8 mouse cellular contexts compared by ENCODE assay signal in the genomic region with DNA sequence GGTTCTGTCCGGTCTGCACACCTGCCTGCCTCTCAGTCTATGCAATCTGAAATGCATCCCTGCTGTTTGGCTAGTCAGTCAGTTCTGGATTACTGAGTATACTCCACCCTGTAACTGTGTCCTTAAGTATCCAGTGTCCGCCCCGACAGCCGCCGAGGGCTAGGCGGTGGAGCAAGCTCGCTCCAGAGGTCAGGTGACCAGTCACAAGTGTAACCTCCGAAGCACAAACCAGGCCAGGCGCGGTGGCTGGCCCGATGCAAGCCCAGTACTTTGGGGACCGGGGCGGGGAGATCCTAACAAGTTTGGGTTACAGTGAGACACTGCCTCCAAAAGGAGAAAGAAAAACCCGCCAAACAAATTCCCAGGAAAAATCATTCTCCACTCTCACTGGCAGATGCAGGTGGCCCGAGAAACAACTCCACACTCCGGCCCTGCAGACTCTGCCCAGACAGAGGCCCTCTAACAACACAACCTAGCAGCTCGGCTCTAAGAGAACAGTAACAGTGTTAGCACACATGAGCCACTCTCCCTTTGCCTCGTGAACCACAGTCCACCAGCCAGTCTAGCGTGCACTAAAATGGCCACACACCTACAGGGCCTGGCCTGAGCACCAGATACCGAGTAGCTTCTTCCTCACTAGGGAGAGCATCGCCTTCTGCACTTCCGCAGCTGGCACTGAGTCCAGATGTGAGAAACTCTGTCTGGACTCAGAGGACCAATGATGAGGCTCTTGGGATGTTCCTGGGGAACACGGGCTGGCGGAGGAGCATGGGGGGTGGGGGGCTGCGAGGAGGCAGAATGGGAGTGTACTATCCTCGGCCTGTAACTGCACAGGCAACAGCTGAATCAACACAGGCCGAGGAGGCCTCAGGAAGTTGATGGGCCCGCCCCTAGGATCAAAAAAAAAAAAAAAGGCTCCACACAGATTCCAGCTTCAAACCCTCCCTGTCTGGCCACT. TPM values are rescaled to one million over a fixed set of nuclear protein-coding genes. Genes with fewer than 3 reads are reported as not detected.
DNase-seq lines count a peak whose midpoint lies in the region; ATAC-seq lines count a peak whose summit lies in the region.

No protein-coding gene starts in this region.

- 63% methylated on average over 28 of the region's 28 CpGs for WGBS in forebrain, embryonic 14.5 days
- 57% methylated on average over 28 of the region's 28 CpGs for WGBS in hindbrain, embryonic 10.5 days
- 40% methylated on average over 28 of the region's 28 CpGs for WGBS in limb, embryonic 13.5 days
- 46% methylated on average over 28 of the region's 28 CpGs for WGBS in neural tube, embryonic 11.5 days

- no peak overlapping the region for H3K9ac ChIP-seq in forebrain, embryonic 14.5 days (ENCODE audit: low read length)
- H3K9ac ChIP-seq in limb, embryonic 13.5 days, result peak overlapping the region; percentile 35; the same call in 1 of the 2 replicates
- H3K9ac ChIP-seq in neural tube, embryonic 11.5 days (ENCODE audit: low read length), result no peak overlapping the region

- no peaks in the 10 kb centered on the region for H3K36me3 ChIP-seq in forebrain, embryonic 14.5 days (ENCODE audit: control insufficient read depth, insufficient read depth, low read length)
- H3K36me3 ChIP-seq in hindbrain, embryonic 10.5 days, result no peaks in the 10 kb centered on the region
- H3K36me3 ChIP-seq in limb, embryonic 13.5 days, result no peaks in the 10 kb centered on the region
- H3K36me3 ChIP-seq in neural tube, embryonic 11.5 days (ENCODE audit: control insufficient read depth, insufficient read depth, low read length), result no peaks in the 10 kb centered on the region

- intact Hi-C loops in left cerebral cortex, postnatal 4 days (cut with DNase I), result no loop called here

- H3K4me3 ChIP-seq in forebrain, embryonic 14.5 days (ENCODE audit: low read depth, low read length), result no peak overlapping the region
- H3K4me3 ChIP-seq in hindbrain, embryonic 10.5 days, result 0 out of 2 replicates have a peak overlapping the region, but pooled peaks have one; percentile 13
- no peak overlapping the region for H3K4me3 ChIP-seq in limb, embryonic 13.5 days
- H3K4me3 ChIP-seq in neural tube, embryonic 11.5 days (ENCODE audit: low read depth, low read length), result no peak overlapping the region

- H3K27ac ChIP-seq in forebrain, embryonic 14.5 days (ENCODE audit: low read depth, low read length), result peak overlapping the region; percentile 63; the same call in 1 of the 2 replicates
- peak overlapping the region; percentile 79 for H3K27ac ChIP-seq in hindbrain, embryonic 10.5 days
- H3K27ac ChIP-seq in limb, embryonic 13.5 days, result peak overlapping the region; percentile 93
- H3K27ac ChIP-seq in neural tube, embryonic 11.5 days (ENCODE audit: low read depth, low read length), result peak overlapping the region; percentile 69

- peak; percentile 28 for DNase-seq in ovary, postnatal 14 days (ENCODE audit: low spot score)
- no peak for DNase-seq in ovary, adult 18-20 months (ENCODE audit: low spot score)
- no peak for DNase-seq in forebrain, embryonic 14.5 days (ENCODE audit: low spot score)
- DNase-seq in hindbrain, embryonic 10.5 days (ENCODE audit: low spot score), result peak; percentile 62
- peak; percentile 61 for DNase-seq in neural tube, embryonic 11.5 days (ENCODE audit: low spot score)
- DNase-seq in left cerebral cortex, postnatal 4 days, result no peak
- DNase-seq in retina, embryonic 14.5 days (ENCODE audit: low spot score), result no peak

- H3K27me3 ChIP-seq in forebrain, embryonic 14.5 days (replicated peaks; ENCODE audit: control insufficient read depth, insufficient read depth, low read length), result no peaks in the 10 kb centered on the region
- no peaks in the 10 kb centered on the region for H3K27me3 ChIP-seq in hindbrain, embryonic 10.5 days (ENCODE audit: insufficient read depth, poor library complexity, severe bottlenecking)
- no peaks in the 10 kb centered on the region for H3K27me3 ChIP-seq in limb, embryonic 13.5 days
- H3K27me3 ChIP-seq in neural tube, embryonic 11.5 days (ENCODE audit: control insufficient read depth, insufficient read depth, low read length), result no peaks in the 10 kb centered on the region

- H3K4me1 ChIP-seq in forebrain, embryonic 14.5 days (ENCODE audit: control insufficient read depth, insufficient read depth, low read length), result peaks cover 48% of the 10 kb centered on the region
- peaks cover 90% of the 10 kb centered on the region for H3K4me1 ChIP-seq in hindbrain, embryonic 10.5 days (replicated peaks)
- H3K4me1 ChIP-seq in limb, embryonic 13.5 days, result peaks cover 91% of the 10 kb centered on the region
- peaks cover 64% of the 10 kb centered on the region for H3K4me1 ChIP-seq in neural tube, embryonic 11.5 days (ENCODE audit: control insufficient read depth, insufficient read depth, low read length)

- no peaks in the 10 kb centered on the region for H3K9me3 ChIP-seq in forebrain, embryonic 14.5 days (replicated peaks; ENCODE audit: control insufficient read depth, low read length)
- H3K9me3 ChIP-seq in hindbrain, embryonic 10.5 days, result no peaks in the 10 kb centered on the region
- no peaks in the 10 kb centered on the region for H3K9me3 ChIP-seq in limb, embryonic 13.5 days
- H3K9me3 ChIP-seq in neural tube, embryonic 11.5 days (ENCODE audit: control insufficient read depth, low read length), result no peaks in the 10 kb centered on the region

- ATAC-seq in forebrain, embryonic 14.5 days, result no peak
- ATAC-seq in limb, embryonic 13.5 days (ENCODE audit: low FRiP score, low read depth), result peak; percentile 56
- no peak for ATAC-seq in neural tube, embryonic 11.5 days (ENCODE audit: insufficient read depth, low FRiP score, low TSS enrichment)

- H3K4me2 ChIP-seq in forebrain, embryonic 14.5 days (ENCODE audit: low read length), result no peak overlapping the region
- peak overlapping the region; percentile 31; the same call in 1 of the 2 replicates for H3K4me2 ChIP-seq in limb, embryonic 13.5 days (replicated peaks)
- no peak overlapping the region for H3K4me2 ChIP-seq in neural tube, embryonic 11.5 days (ENCODE audit: low read depth)

RNA-seq across cellular contexts. Expression of a gene that starts 25.2 kb away (rescaled TPM):
- 10.5 and 13.3 TPM in 2 replicates for polyA plus RNA-seq in forebrain, embryonic 14.5 days (2014; fragmentation: Nextera tagmentation; extraction: Ambion mirVana)
- 12.5 and 12.9 TPM in 2 replicates for polyA plus RNA-seq in hindbrain, embryonic 10.5 days (2016; fragmentation: Nextera tagmentation; extraction: Ambion mirVana)
- polyA plus RNA-seq in limb, embryonic 13.5 days (2015; fragmentation: Nextera tagmentation; extraction: Ambion mirVana), result 23.7 and 24.0 TPM in 2 replicates
- 14.9 and 16.8 TPM in 2 replicates for polyA plus RNA-seq in neural tube, embryonic 11.5 days (2014; fragmentation: Nextera tagmentation; extraction: Ambion mirVana)
- 10 to 100 TPM; 42.0 to 44.1 TPM for total RNA-seq in left cerebral cortex, postnatal 4 days (2021)

RNA-seq across cellular contexts. Expression of a gene that starts 25.6 kb away (rescaled TPM):
- polyA plus RNA-seq in forebrain, embryonic 14.5 days (2014; fragmentation: Nextera tagmentation; extraction: Ambion mirVana), result 2.0 and 2.4 TPM in 2 replicates
- polyA plus RNA-seq in hindbrain, embryonic 10.5 days (2016; fragmentation: Nextera tagmentation; extraction: Ambion mirVana), result 1.3 and 2.8 TPM in 2 replicates
- 0.68 and 0.69 TPM in 2 replicates for polyA plus RNA-seq in limb, embryonic 13.5 days (2015; fragmentation: Nextera tagmentation; extraction: Ambion mirVana)
- polyA plus RNA-seq in neural tube, embryonic 11.5 days (2014; fragmentation: Nextera tagmentation; extraction: Ambion mirVana), result 0.62 and 0.81 TPM in 2 replicates
- total RNA-seq in left cerebral cortex, postnatal 4 days (2021), result under 1 TPM; 0.58 to 0.64 TPM

RNA-seq across cellular contexts. Expression of a gene that starts 49.2 kb away (rescaled TPM):
- 15.9 and 18.3 TPM in 2 replicates for polyA plus RNA-seq in forebrain, embryonic 14.5 days (2014; fragmentation: Nextera tagmentation; extraction: Ambion mirVana)
- 19.0 and 19.6 TPM in 2 replicates for polyA plus RNA-seq in hindbrain, embryonic 10.5 days (2016; fragmentation: Nextera tagmentation; extraction: Ambion mirVana)
- polyA plus RNA-seq in limb, embryonic 13.5 days (2015; fragmentation: Nextera tagmentation; extraction: Ambion mirVana), result 15.6 and 17.9 TPM in 2 replicates
- polyA plus RNA-seq in neural tube, embryonic 11.5 days (2014; fragmentation: Nextera tagmentation; extraction: Ambion mirVana), result 12.3 and 13.2 TPM in 2 replicates
- 10 to 100 TPM; 22.7 to 26.0 TPM for total RNA-seq in left cerebral cortex, postnatal 4 days (2021)

RNA-seq across cellular contexts. Expression of a gene that starts 49.3 kb away (rescaled TPM):
- polyA plus RNA-seq in forebrain, embryonic 14.5 days (2014; fragmentation: Nextera tagmentation; extraction: Ambion mirVana), result 26.9 and 33.1 TPM in 2 replicates
- 62.2 and 64.7 TPM in 2 replicates for polyA plus RNA-seq in hindbrain, embryonic 10.5 days (2016; fragmentation: Nextera tagmentation; extraction: Ambion mirVana)
- 46.5 and 47.2 TPM in 2 replicates for polyA plus RNA-seq in limb, embryonic 13.5 days (2015; fragmentation: Nextera tagmentation; extraction: Ambion mirVana)
- polyA plus RNA-seq in neural tube, embryonic 11.5 days (2014; fragmentation: Nextera tagmentation; extraction: Ambion mirVana), result 42.0 and 42.6 TPM in 2 replicates
- 10 to 100 TPM; 52.0 to 55.4 TPM for total RNA-seq in left cerebral cortex, postnatal 4 days (2021)

RNA-seq across cellular contexts. Expression of a gene that starts 52.3 kb away (rescaled TPM):
- 0.67 and 1.5 TPM in 2 replicates for polyA plus RNA-seq in forebrain, embryonic 14.5 days (2014; fragmentation: Nextera tagmentation; extraction: Ambion mirVana)
- 4.4 and 5.8 TPM in 2 replicates for polyA plus RNA-seq in hindbrain, embryonic 10.5 days (2016; fragmentation: Nextera tagmentation; extraction: Ambion mirVana)
- 6.1 and 6.9 TPM in 2 replicates for polyA plus RNA-seq in limb, embryonic 13.5 days (2015; fragmentation: Nextera tagmentation; extraction: Ambion mirVana)
- polyA plus RNA-seq in neural tube, embryonic 11.5 days (2014; fragmentation: Nextera tagmentation; extraction: Ambion mirVana), result 2.9 and 4.9 TPM in 2 replicates
- total RNA-seq in left cerebral cortex, postnatal 4 days (2021), result 1 to 10 TPM; 3.3 to 4.6 TPM

Comparison
In these comparisons a context has a peak if more than half of its experiments do, and no peak if none do; other contexts are left out.
1. DNase-seq: peak in ovary, postnatal 14 days (single experiment), hindbrain, embryonic 10.5 days (single experiment) and neural tube, embryonic 11.5 days (single experiment); none in ovary, adult 18-20 months (single experiment), forebrain, embryonic 14.5 days (single experiment), left cerebral cortex, postnatal 4 days (single experiment) and retina, embryonic 14.5 days (single experiment).
2. Peak in every context shown above with its lines, with median percentiles within 50 percentile points of each other: H3K27ac ChIP-seq.